Mouse (Mus musculus) liver, adult 2 months (tissue): Measurements from ENCODE around the gene Ptcd2.

ENCODE experiments used
- CTCF ChIP-seq: fragments of 200-500 bp; IDR thresholded peaks from 2 replicates; pipeline ENCODE4 v1.5.1; 2011; ENCODE audit warnings: low read depth, low read length, control low read depth
- POLR2A ChIP-seq: fragments of 200-500 bp; IDR thresholded peaks from 2 replicates; pipeline ENCODE4 v1.6.1; 2011; ENCODE audit warnings: low read length, control low read depth; ENCODE audit not compliant: insufficient read depth; ENCODE audit errors: extremely low read depth

DNA sequence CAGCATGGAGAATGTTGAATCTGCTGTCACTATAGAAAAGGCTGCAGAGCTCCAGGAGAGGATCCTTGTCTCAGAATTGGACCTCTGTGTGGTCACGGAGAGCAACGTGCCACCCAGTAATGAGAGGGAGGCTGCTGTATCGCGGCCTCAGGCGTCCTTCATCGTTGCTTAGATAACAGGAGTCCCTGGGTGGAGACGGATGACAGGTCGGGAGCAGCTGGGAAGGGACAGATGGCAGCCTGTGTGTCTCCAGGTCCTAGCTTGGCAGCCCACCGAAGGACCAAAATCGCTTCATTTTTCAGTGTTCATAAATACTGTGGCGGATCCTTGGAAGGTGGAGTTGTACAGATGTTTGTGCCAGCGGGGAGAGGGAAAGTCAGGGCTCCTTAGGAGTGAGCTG, 24.6 kb upstream of the Ptcd2 start:
- TF ChIP-seq POLR2A (no peak), CTCF (no peak)
